In genomic region chr9:21732288-21732687, GRCm38 (mm10) we compare ENCODE assay signal across 2 mouse cellular contexts.
A peak's percentile ranks its signal among the peaks of the same experiment; 100 is the strongest.
TF ChIP-seq lines count a peak whose summit lies in the region.

No protein-coding gene starts in this region.

TF ChIP-seq in MEL, 35 proteins besides CTCF, POLR2A, EP300 and RAD21:
- no peak for TF ChIP-seq ZKSCAN1 (IDR thresholded peaks at IDR 0.05; ENCODE audit: low read depth, low read length)
- TF ChIP-seq BHLHE40 (IDR thresholded peaks at IDR 0.05; ENCODE audit: borderline replicate concordance, low read depth, low read length): no peak
- no peak for TF ChIP-seq JUND (IDR thresholded peaks at IDR 0.05; ENCODE audit: low read depth, low read length)
- TF ChIP-seq POLR2AphosphoS5 (IDR thresholded peaks at IDR 0.05; ENCODE audit: borderline replicate concordance, low read depth, low read length): peak; percentile 92; the same call in 1 of the 2 replicates
- TF ChIP-seq NRF1 (IDR thresholded peaks at IDR 0.05; ENCODE audit: insufficient read depth, low read depth, low read length, poor library complexity, severe bottlenecking): no peak
- no peak for TF ChIP-seq MAZ (IDR thresholded peaks at IDR 0.05; ENCODE audit: low read depth, low read length)
- no peak for TF ChIP-seq MYC (IDR thresholded peaks at IDR 0.05; ENCODE audit: low read depth, low read length)
TF ChIP-seq in MEL: peak in this region for 1.

TF ChIP-seq in myocyte, 11 proteins besides CTCF, POLR2A, EP300 and RAD21:
- TF ChIP-seq MYOG (IDR thresholded peaks at IDR 0.05; ENCODE audit: control insufficient read depth in 1 of 3, insufficient read depth in 1 of 3, insufficient read length in 2 of 3, low read depth in 2 of 3) (peak in 1 of 3 experiments; percentile 21), USF1 (IDR thresholded peaks at IDR 0.05; ENCODE audit: low read depth) (no peak), MYOD1 (IDR thresholded peaks at IDR 0.05; ENCODE audit: control insufficient read depth in 1 of 3, insufficient read length in 2 of 3, low read depth in 2 of 3) (no peak), POLR2AphosphoS2 (IDR thresholded peaks at IDR 0.05; ENCODE audit: insufficient read length, low read depth) (peak; percentile 65), TCF12 (IDR thresholded peaks at IDR 0.05; ENCODE audit: insufficient read depth, poor library complexity, severe bottlenecking) (no peak), REST (IDR thresholded peaks at IDR 0.05; ENCODE audit: insufficient read depth, insufficient read length) (no peak), TCF3 (IDR thresholded peaks at IDR 0.05; ENCODE audit: insufficient read length, low read depth) (no peak), MAX (IDR thresholded peaks at IDR 0.05; ENCODE audit: low read depth) (no peak)
